Mouse (Mus musculus): ENCODE data around the gene Mtch1. TPM values are rescaled to one million over a fixed set of nuclear protein-coding genes. Genes with fewer than 3 reads are reported as not detected.

Mtch1 gene
- polyA plus RNA-seq, 1 experiment from 2014 or later, result 235 TPM

GRCm38 (mm10) chr17:29297813-29298212, 49.9 kb downstream of the Mtch1 start:
- WGBS, result 82% methylated on average over 6 of the region's 6 CpGs
- Histone ChIP-seq H3K4me2 (replicated peaks) (no peak overlapping the region), H3K9ac (no peak overlapping the region), H3K9me3 (no peaks in the 10 kb centered on the region), H3K27ac (no peak overlapping the region), H3K36me3 (peaks cover 12% of the 10 kb centered on the region; the same call in 1 of the 2 replicates), H3K27me3 (replicated peaks) (no peaks in the 10 kb centered on the region), H3K4me1 (replicated peaks) (0 out of 2 replicates have a peak, but pooled peaks cover 2% of the 10 kb centered on the region), H3K4me3 (replicated peaks) (no peak overlapping the region)
- no peak for ATAC-seq

- H3K9ac ChIP-seq, result no peak overlapping the region
- H3K27ac ChIP-seq, result no peak overlapping the region
- H3K36me3 ChIP-seq, result peaks cover 12% of the 10 kb centered on the region; the same call in 1 of the 2 replicates
- H3K4me3 ChIP-seq (replicated peaks), result no peak overlapping the region
- no peak for ATAC-seq
- H3K9me3 ChIP-seq, result no peaks in the 10 kb centered on the region
- no peaks in the 10 kb centered on the region for H3K27me3 ChIP-seq (replicated peaks)
- H3K4me1 ChIP-seq (replicated peaks), result 0 out of 2 replicates have a peak, but pooled peaks cover 2% of the 10 kb centered on the region
- no peak overlapping the region for H3K4me2 ChIP-seq (replicated peaks)
- 43% methylated on average over 10 of the region's 10 CpGs for WGBS
Measured at GRCm38 (mm10) chr17:29297321-29297720, 50.4 kb downstream of the Mtch1 start.

- Histone ChIP-seq H3K36me3 (peaks cover 12% of the 10 kb centered on the region; the same call in 1 of the 2 replicates), H3K27ac (no peak overlapping the region), H3K4me1 (replicated peaks) (0 out of 2 replicates have a peak, but pooled peaks cover 2% of the 10 kb centered on the region), H3K9me3 (no peaks in the 10 kb centered on the region), H3K9ac (no peak overlapping the region), H3K4me2 (replicated peaks) (no peak overlapping the region), H3K4me3 (replicated peaks) (no peak overlapping the region), H3K27me3 (replicated peaks) (no peaks in the 10 kb centered on the region)
- no peak for ATAC-seq
- 55% methylated on average over 5 of the region's 5 CpGs for WGBS
Measured at GRCm38 (mm10) chr17:29295835-29296234, 51.9 kb downstream of the Mtch1 start.

GRCm38 (mm10) chr17:29293807-29294605, 53.7 kb downstream of the Mtch1 start:
- 70% methylated on average over 9 of the region's 9 CpGs for WGBS
- no peak overlapping the region for H3K4me3 ChIP-seq (replicated peaks)
- no peaks in the 10 kb centered on the region for H3K9me3 ChIP-seq
- no peak overlapping the region for H3K9ac ChIP-seq
- peaks cover 3% of the 10 kb centered on the region; the same call in 1 of the 2 replicates for H3K36me3 ChIP-seq
- H3K4me2 ChIP-seq (replicated peaks), result no peak overlapping the region
- 0 out of 2 replicates have a peak, but pooled peaks cover 2% of the 10 kb centered on the region for H3K4me1 ChIP-seq (replicated peaks)
- peak; percentile 74 for ATAC-seq
- H3K27me3 ChIP-seq (replicated peaks), result no peaks in the 10 kb centered on the region
- H3K27ac ChIP-seq, result 0 out of 2 replicates have a peak overlapping the region, but pooled peaks have one; percentile 29

GRCm38 (mm10) chr17:29292996-29293395, 54.7 kb downstream of the Mtch1 start:
- no peaks in the 10 kb centered on the region for H3K9me3 ChIP-seq
- no peak overlapping the region for H3K9ac ChIP-seq
- 88% methylated on average over 3 of the region's 3 CpGs for WGBS
- 0 out of 2 replicates have a peak, but pooled peaks cover 2% of the 10 kb centered on the region for H3K4me1 ChIP-seq (replicated peaks)
- H3K27me3 ChIP-seq (replicated peaks), result no peaks in the 10 kb centered on the region
- peaks cover 3% of the 10 kb centered on the region; the same call in 1 of the 2 replicates for H3K36me3 ChIP-seq
- H3K4me3 ChIP-seq (replicated peaks), result no peak overlapping the region
- H3K4me2 ChIP-seq (replicated peaks), result no peak overlapping the region
- no peak for ATAC-seq
- no peak overlapping the region for H3K27ac ChIP-seq

GRCm38 (mm10) chr17:29291793-29292192, 55.9 kb downstream of the Mtch1 start:
- H3K36me3 ChIP-seq, result peaks cover 3% of the 10 kb centered on the region; the same call in 1 of the 2 replicates
- WGBS, result 86% methylated on average over 7 of the region's 7 CpGs
- no peak for ATAC-seq

GRCm38 (mm10) chr17:29282216-29282952, 65.3 kb downstream of the Mtch1 start:
- WGBS, result 71% methylated on average over 21 of the region's 21 CpGs
- H3K36me3 ChIP-seq, result peaks cover 3% of the 10 kb centered on the region; the same call in 1 of the 2 replicates
- no peak overlapping the region for H3K27ac ChIP-seq
- no peak overlapping the region for H3K9ac ChIP-seq
- no peak overlapping the region for H3K4me2 ChIP-seq (replicated peaks)
- H3K4me3 ChIP-seq (replicated peaks), result no peak overlapping the region
- no peaks in the 10 kb centered on the region for H3K4me1 ChIP-seq (replicated peaks)
- no peaks in the 10 kb centered on the region for H3K9me3 ChIP-seq
- peak; percentile 25; the same call in 1 of the 2 replicates for ATAC-seq
- H3K27me3 ChIP-seq (replicated peaks), result no peaks in the 10 kb centered on the region

More at GRCm38 (mm10) chr17:29291793-29292192, 55.9 kb downstream of the Mtch1 start:
- H3K27me3 ChIP-seq (replicated peaks), result no peaks in the 10 kb centered on the region
- 0 out of 2 replicates have a peak, but pooled peaks cover 2% of the 10 kb centered on the region for H3K4me1 ChIP-seq (replicated peaks)
- no peaks in the 10 kb centered on the region for H3K9me3 ChIP-seq
- no peak overlapping the region for H3K4me3 ChIP-seq (replicated peaks)
- no peak overlapping the region for H3K4me2 ChIP-seq (replicated peaks)
- no peak overlapping the region for H3K9ac ChIP-seq
- no peak overlapping the region for H3K27ac ChIP-seq

Other genes starting within 250 kb of the Mtch1 start
- 0.53 and 0.61 TPM in 2 replicates for gene Rab44, start 233.8 kb downstream of the Mtch1 start, polyA plus RNA-seq (2015; fragmentation: Nextera tagmentation; extraction: Ambion mirVana)
- gene Cpne5, start 109.8 kb downstream of the Mtch1 start, polyA plus RNA-seq (2015; fragmentation: Nextera tagmentation; extraction: Ambion mirVana), result 7.5 and 8.3 TPM in 2 replicates
- 154 and 157 TPM in 2 replicates for gene Ppil1, start 83.7 kb downstream of the Mtch1 start, polyA plus RNA-seq (2015; fragmentation: Nextera tagmentation; extraction: Ambion mirVana)
- 78.3 and 83.5 TPM in 2 replicates for gene BC004004, start 79.1 kb downstream of the Mtch1 start, polyA plus RNA-seq (2015; fragmentation: Nextera tagmentation; extraction: Ambion mirVana)
- 0.72 and 0.98 TPM in 2 replicates for gene Pi16, start 30.3 kb downstream of the Mtch1 start, polyA plus RNA-seq (2015; fragmentation: Nextera tagmentation; extraction: Ambion mirVana)
- gene Fgd2, start 13.0 kb upstream of the Mtch1 start, polyA plus RNA-seq (2015; fragmentation: Nextera tagmentation; extraction: Ambion mirVana), result 10.5 and 12.3 TPM in 2 replicates
- gene Pim1, start 142.8 kb upstream of the Mtch1 start, polyA plus RNA-seq (2015; fragmentation: Nextera tagmentation; extraction: Ambion mirVana), result 13.4 TPM in 2 replicates
- not detected in 2 replicates for gene Gm17657, start 201.7 kb upstream of the Mtch1 start, polyA plus RNA-seq (2015; fragmentation: Nextera tagmentation; extraction: Ambion mirVana)
- gene Tbc1d22b, start 201.9 kb upstream of the Mtch1 start, polyA plus RNA-seq (2015; fragmentation: Nextera tagmentation; extraction: Ambion mirVana), result 13.1 and 13.8 TPM in 2 replicates
- gene Tmem217, start 204.5 kb upstream of the Mtch1 start, polyA plus RNA-seq (2015; fragmentation: Nextera tagmentation; extraction: Ambion mirVana), result 0.49 and 0.80 TPM in 2 replicates

All from intestine, embryonic 15.5 days (tissue).